Mouse (Mus musculus): ENCODE measurements around the gene Papolb. TPM values are rescaled to one million over a fixed set of nuclear protein-coding genes. Genes with fewer than 3 reads are reported as not detected.

The Papolb gene
- total RNA-seq, 1 experiment from 2014 or later, result not detected

- ATAC-seq (ENCODE audit: extremely low read depth, insufficient number of reproducible peaks, low FRiP score, poor library complexity, severe bottlenecking), result peak; percentile 50
These were observed 50.9 kb downstream of the Papolb start for GRCm38 (mm10) chr5:142478829-142479435.

- ATAC-seq (ENCODE audit: extremely low read depth, insufficient number of reproducible peaks, low FRiP score, poor library complexity, severe bottlenecking), result no peak
These were observed 51.8 kb downstream of the Papolb start for GRCm38 (mm10) chr5:142477866-142478615.

- no peak for ATAC-seq (ENCODE audit: extremely low read depth, insufficient number of reproducible peaks, low FRiP score, poor library complexity, severe bottlenecking)
These were observed 52.5 kb downstream of the Papolb start for GRCm38 (mm10) chr5:142477346-142477745.

Other genes starting within 250 kb of the Papolb start
- 29.1 and 30.5 TPM in 2 replicates for gene Foxk1, start 128.6 kb downstream of the Papolb start, total RNA-seq (2017)
- gene Ap5z1, start 66.1 kb downstream of the Papolb start, total RNA-seq (2017), result 18.0 and 19.8 TPM in 2 replicates
- gene Radil, start 21.0 kb upstream of the Papolb start, total RNA-seq (2017), result not detected in 2 replicates
- not detected in 2 replicates for gene Mmd2, start 78.7 kb upstream of the Papolb start, total RNA-seq (2017)
- 77.5 and 79.1 TPM in 2 replicates for gene Wipi2, start 97.6 kb upstream of the Papolb start, total RNA-seq (2017)
- gene Slc29a4, start 162.4 kb upstream of the Papolb start, total RNA-seq (2017), result 0.35 and 1.5 TPM in 2 replicates